Mouse (Mus musculus): Measurements from ENCODE around the gene Pdyn. TPM values are rescaled to one million over a fixed set of nuclear protein-coding genes. Genes with fewer than 3 reads are reported as not detected.

The Pdyn gene
- polyA plus RNA-seq, 1 experiment from 2014 or later: 5.6 TPM

GRCm38 (mm10) chr2:129671911-129672310, 27.7 kb downstream of the Pdyn start:
- H3K4me2 ChIP-seq (ENCODE audit: low read length): no peak overlapping the region
- H3K27me3 ChIP-seq (replicated peaks; ENCODE audit: control insufficient read depth, insufficient read depth, low read length): 0 out of 2 replicates have a peak, but pooled peaks cover 6% of the 10 kb centered on the region
- no peak overlapping the region for H3K9ac ChIP-seq (ENCODE audit: low read length)
- H3K9me3 ChIP-seq (replicated peaks; ENCODE audit: control insufficient read depth, low read length): no peaks in the 10 kb centered on the region
- no peak overlapping the region for H3K27ac ChIP-seq (ENCODE audit: low read depth, low read length)
- no peaks in the 10 kb centered on the region for H3K4me1 ChIP-seq (ENCODE audit: control insufficient read depth, insufficient read depth, low read length)
- no peaks in the 10 kb centered on the region for H3K36me3 ChIP-seq (ENCODE audit: control insufficient read depth, insufficient read depth, low read length)
- no peak for ATAC-seq
- 77% methylated on average over 4 of the region's 4 CpGs for WGBS
- DNase-seq (ENCODE audit: low spot score): no peak
- H3K4me3 ChIP-seq (ENCODE audit: low read depth, low read length): no peak overlapping the region

DNA sequence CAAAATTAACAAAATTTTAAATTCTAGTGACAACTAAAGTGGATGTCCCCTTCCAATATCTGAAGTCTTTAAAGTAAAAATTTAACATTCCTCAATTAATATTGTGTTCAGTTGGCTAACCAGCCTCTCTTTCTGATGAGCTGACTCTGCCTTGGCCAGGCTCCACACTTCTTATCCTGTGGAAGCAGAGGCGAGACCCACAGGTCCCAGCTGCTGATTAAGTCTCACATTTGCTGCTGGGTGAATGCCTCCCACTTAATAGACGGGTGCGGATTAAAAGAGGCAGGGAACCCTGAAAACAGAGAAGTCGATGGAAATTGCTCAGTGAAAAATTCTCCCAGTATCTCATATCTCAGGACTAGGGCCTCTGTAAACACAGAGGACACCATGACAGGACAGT, 37.2 kb downstream of the Pdyn start:
- no peak overlapping the region for H3K9ac ChIP-seq (ENCODE audit: low read length)
- H3K9me3 ChIP-seq (replicated peaks; ENCODE audit: control insufficient read depth, low read length): no peaks in the 10 kb centered on the region
- no peaks in the 10 kb centered on the region for H3K4me1 ChIP-seq (ENCODE audit: control insufficient read depth, insufficient read depth, low read length)
- no peak overlapping the region for H3K4me3 ChIP-seq (ENCODE audit: low read depth, low read length)
- H3K27me3 ChIP-seq (replicated peaks; ENCODE audit: control insufficient read depth, insufficient read depth, low read length): no peaks in the 10 kb centered on the region
- no peaks in the 10 kb centered on the region for H3K36me3 ChIP-seq (ENCODE audit: control insufficient read depth, insufficient read depth, low read length)
- no peak overlapping the region for H3K27ac ChIP-seq (ENCODE audit: low read depth, low read length)
- H3K4me2 ChIP-seq (ENCODE audit: low read length): no peak overlapping the region
- ATAC-seq (no peak), DNase-seq (ENCODE audit: low spot score) (no peak)
- 67% methylated on average over 4 of the region's 4 CpGs for WGBS

- no peaks in the 10 kb centered on the region for H3K4me1 ChIP-seq (ENCODE audit: control insufficient read depth, insufficient read depth, low read length)
- DNase-seq (ENCODE audit: low spot score): no peak
These were observed 39.6 kb downstream of the Pdyn start for GRCm38 (mm10) chr2:129660020-129660419.

GRCm38 (mm10) chr2:129658796-129659195, 40.8 kb downstream of the Pdyn start:
- H3K4me3 ChIP-seq (ENCODE audit: low read depth, low read length): no peak overlapping the region
- ATAC-seq: no peak
- H3K36me3 ChIP-seq (ENCODE audit: control insufficient read depth, insufficient read depth, low read length): no peaks in the 10 kb centered on the region
- H3K9ac ChIP-seq (ENCODE audit: low read length): no peak overlapping the region
- no peak overlapping the region for H3K27ac ChIP-seq (ENCODE audit: low read depth, low read length)
- no peak overlapping the region for H3K4me2 ChIP-seq (ENCODE audit: low read length)
- H3K9me3 ChIP-seq (replicated peaks; ENCODE audit: control insufficient read depth, low read length): no peaks in the 10 kb centered on the region
- DNase-seq (ENCODE audit: low spot score): no peak
- H3K27me3 ChIP-seq (replicated peaks; ENCODE audit: control insufficient read depth, insufficient read depth, low read length): no peaks in the 10 kb centered on the region
- 85% methylated on average over 4 of the region's 4 CpGs for WGBS
- H3K4me1 ChIP-seq (ENCODE audit: control insufficient read depth, insufficient read depth, low read length): no peaks in the 10 kb centered on the region

More at GRCm38 (mm10) chr2:129660020-129660419, 39.6 kb downstream of the Pdyn start:
- Histone ChIP-seq H3K27me3 (replicated peaks; ENCODE audit: control insufficient read depth, insufficient read depth, low read length) (no peaks in the 10 kb centered on the region), H3K36me3 (ENCODE audit: control insufficient read depth, insufficient read depth, low read length) (no peaks in the 10 kb centered on the region), H3K4me3 (ENCODE audit: low read depth, low read length) (no peak overlapping the region), H3K9ac (ENCODE audit: low read length) (no peak overlapping the region), H3K27ac (ENCODE audit: low read depth, low read length) (no peak overlapping the region), H3K9me3 (replicated peaks; ENCODE audit: control insufficient read depth, low read length) (no peaks in the 10 kb centered on the region), H3K4me2 (ENCODE audit: low read length) (no peak overlapping the region)
- no peak for ATAC-seq
- 64% methylated on average over 6 of the region's 6 CpGs for WGBS

DNA sequence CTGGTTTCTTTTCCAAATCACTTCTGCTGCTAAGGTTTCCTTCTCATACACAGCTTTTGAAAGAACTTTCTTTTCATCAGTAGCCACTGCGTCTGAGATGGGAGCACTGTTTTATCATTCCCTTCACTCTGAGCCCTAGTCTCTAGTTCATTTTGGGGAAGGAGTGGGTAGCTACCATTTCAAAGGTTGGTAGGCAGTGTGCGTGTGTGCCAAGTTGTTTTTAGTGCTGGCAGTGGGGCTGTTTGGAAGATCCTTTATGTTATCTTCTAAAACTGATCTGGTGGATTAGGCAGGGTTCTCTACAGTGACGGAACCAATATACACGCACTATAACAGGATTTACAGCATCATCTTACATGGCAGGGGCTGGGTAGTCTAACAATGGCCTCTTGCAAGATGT, 44.6 kb downstream of the Pdyn start:
- Histone ChIP-seq H3K4me3 (ENCODE audit: low read depth, low read length) (no peak overlapping the region), H3K9ac (ENCODE audit: low read length) (no peak overlapping the region), H3K36me3 (ENCODE audit: control insufficient read depth, insufficient read depth, low read length) (no peaks in the 10 kb centered on the region), H3K4me1 (ENCODE audit: control insufficient read depth, insufficient read depth, low read length) (no peaks in the 10 kb centered on the region), H3K4me2 (ENCODE audit: low read length) (no peak overlapping the region), H3K27ac (ENCODE audit: low read depth, low read length) (no peak overlapping the region), H3K9me3 (replicated peaks; ENCODE audit: control insufficient read depth, low read length) (no peaks in the 10 kb centered on the region), H3K27me3 (replicated peaks; ENCODE audit: control insufficient read depth, insufficient read depth, low read length) (no peaks in the 10 kb centered on the region)
- ATAC-seq: no peak
- WGBS: 87% methylated on average over 4 of the region's 4 CpGs
- no peak for DNase-seq (ENCODE audit: low spot score)

DNA sequence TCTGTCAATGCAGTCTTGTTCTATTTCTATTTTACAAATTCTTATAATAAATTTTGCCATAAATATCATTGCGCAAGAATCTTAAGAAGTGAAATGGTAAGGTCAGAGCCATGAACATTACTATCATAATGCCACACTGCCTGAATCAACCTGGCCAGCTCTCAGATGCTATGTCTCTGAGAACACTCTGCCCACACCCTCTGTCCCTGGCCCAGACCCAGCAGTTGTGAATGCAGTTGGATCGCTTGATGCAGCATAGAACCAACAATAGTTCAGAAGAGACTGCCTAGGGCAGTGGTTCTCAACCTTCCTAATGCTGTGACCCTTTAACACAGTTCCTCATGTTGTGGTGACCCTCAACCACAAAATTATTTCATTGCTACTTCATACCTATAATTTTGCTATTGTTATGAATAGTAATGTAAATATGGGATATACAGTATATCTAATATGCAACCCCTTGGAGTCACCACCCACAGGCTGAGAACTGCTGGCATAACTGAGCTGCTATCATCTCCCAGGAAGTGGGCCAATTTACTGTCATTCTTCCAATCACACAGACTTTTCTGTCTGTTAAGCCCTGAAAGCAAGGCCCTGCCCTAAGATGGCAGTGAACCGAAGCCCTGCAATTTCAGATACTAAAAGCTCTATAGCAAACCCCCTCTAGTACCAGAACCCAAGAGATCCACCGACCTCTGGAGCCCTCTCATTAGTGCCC, 45.3 kb downstream of the Pdyn start:
- Histone ChIP-seq H3K9me3 (replicated peaks; ENCODE audit: control insufficient read depth, low read length) (no peaks in the 10 kb centered on the region), H3K9ac (ENCODE audit: low read length) (no peak overlapping the region), H3K4me1 (ENCODE audit: control insufficient read depth, insufficient read depth, low read length) (no peaks in the 10 kb centered on the region), H3K4me2 (ENCODE audit: low read length) (no peak overlapping the region), H3K4me3 (ENCODE audit: low read depth, low read length) (no peak overlapping the region), H3K27me3 (replicated peaks; ENCODE audit: control insufficient read depth, insufficient read depth, low read length) (no peaks in the 10 kb centered on the region), H3K36me3 (ENCODE audit: control insufficient read depth, insufficient read depth, low read length) (no peaks in the 10 kb centered on the region), H3K27ac (ENCODE audit: low read depth, low read length) (no peak overlapping the region)
- DNase-seq (ENCODE audit: low spot score) (peak; percentile 39), ATAC-seq (no peak)
- 81% methylated on average over 4 of the region's 4 CpGs for WGBS

DNA sequence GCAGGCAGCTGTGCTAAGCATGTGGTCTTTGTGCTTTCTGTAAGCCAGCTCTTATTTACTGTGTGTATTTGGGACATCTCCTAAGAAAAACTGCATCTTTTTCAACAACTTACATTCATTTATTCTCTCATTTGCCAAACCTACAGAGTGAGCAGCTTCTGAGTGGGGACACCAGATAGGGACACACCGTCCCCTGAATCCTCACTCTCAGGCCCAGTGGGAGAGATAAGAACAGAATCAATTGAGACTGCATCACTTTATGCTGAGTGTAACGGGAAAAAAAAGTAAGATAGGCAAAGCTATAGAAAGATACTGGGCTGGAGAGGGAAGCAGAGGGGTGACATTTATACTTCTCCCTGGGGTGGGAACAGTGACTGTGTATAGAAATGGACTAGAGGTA, 46.0 kb downstream of the Pdyn start:
- no peak for ATAC-seq
- WGBS: 83% methylated on average over 2 of the region's 2 CpGs
- H3K9me3 ChIP-seq (replicated peaks; ENCODE audit: control insufficient read depth, low read length): no peaks in the 10 kb centered on the region

DNA sequence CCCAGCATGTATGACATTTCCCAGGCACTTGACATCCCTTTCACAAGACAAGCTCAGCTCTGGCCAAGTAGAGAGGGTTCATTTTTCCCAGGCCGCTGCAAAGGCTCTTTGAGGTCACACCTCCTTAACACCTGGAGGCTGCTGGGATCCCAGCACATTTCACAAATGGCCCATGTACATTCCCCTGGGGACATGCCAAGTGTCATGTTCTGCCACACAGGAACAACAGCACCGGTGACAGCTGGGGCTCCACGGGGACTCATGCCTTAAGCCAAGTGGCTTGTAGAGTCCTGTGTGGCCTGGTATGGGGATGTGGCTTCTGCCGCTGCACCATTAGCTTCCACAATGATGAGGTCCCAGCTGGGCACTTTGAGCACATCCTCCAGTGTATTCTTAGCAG, 47.0 kb downstream of the Pdyn start:
- H3K4me1 ChIP-seq (ENCODE audit: control insufficient read depth, insufficient read depth, low read length): 0 out of 2 replicates have a peak, but pooled peaks cover 4% of the 10 kb centered on the region
- ATAC-seq: no peak
- no peak for DNase-seq (ENCODE audit: low spot score)
- no peaks in the 10 kb centered on the region for H3K36me3 ChIP-seq (ENCODE audit: control insufficient read depth, insufficient read depth, low read length)
- WGBS: 79% methylated on average over 4 of the region's 4 CpGs
- no peaks in the 10 kb centered on the region for H3K9me3 ChIP-seq (replicated peaks; ENCODE audit: control insufficient read depth, low read length)
- H3K27me3 ChIP-seq (replicated peaks; ENCODE audit: control insufficient read depth, insufficient read depth, low read length): no peaks in the 10 kb centered on the region
- no peak overlapping the region for H3K9ac ChIP-seq (ENCODE audit: low read length)
- no peak overlapping the region for H3K4me2 ChIP-seq (ENCODE audit: low read length)
- no peak overlapping the region for H3K27ac ChIP-seq (ENCODE audit: low read depth, low read length)
- H3K4me3 ChIP-seq (ENCODE audit: low read depth, low read length): no peak overlapping the region

More for the DNA sequence above, 46.0 kb downstream of the Pdyn start:
- Histone ChIP-seq H3K4me1 (ENCODE audit: control insufficient read depth, insufficient read depth, low read length) (0 out of 2 replicates have a peak, but pooled peaks cover 4% of the 10 kb centered on the region), H3K9ac (ENCODE audit: low read length) (no peak overlapping the region), H3K27me3 (replicated peaks; ENCODE audit: control insufficient read depth, insufficient read depth, low read length) (no peaks in the 10 kb centered on the region), H3K36me3 (ENCODE audit: control insufficient read depth, insufficient read depth, low read length) (no peaks in the 10 kb centered on the region), H3K4me3 (ENCODE audit: low read depth, low read length) (no peak overlapping the region), H3K27ac (ENCODE audit: low read depth, low read length) (no peak overlapping the region), H3K4me2 (ENCODE audit: low read length) (no peak overlapping the region)
- DNase-seq (ENCODE audit: low spot score): no peak

All from forebrain, embryonic 14.5 days (tissue).